Mouse (Mus musculus) forebrain, embryonic 13.5 days (tissue): ENCODE data around the gene Ak3. TPM values are rescaled to one million over a fixed set of nuclear protein-coding genes. Genes with fewer than 3 reads are reported as not detected.

Experiments used
- ATAC-seq: fragments of 200-750 bp; cut with Nextera tagmentation; 2 replicates; pipeline ENCODE4 v1.8.0; 2017
- H3K27ac ChIP-seq: fragments of 300-500 bp; sonication (generic); 2 replicates; pipeline ENCODE4 v1.5.1; 2015; ENCODE audit warnings: inconsistent platforms, mild to moderate bottlenecking, moderate library complexity
- H3K27me3 ChIP-seq: fragments of 300-500 bp; sonication (generic); 2 replicates; pipeline ENCODE4 v1.6.1; 2015; ENCODE audit warnings: mild to moderate bottlenecking, inconsistent platforms
- H3K36me3 ChIP-seq: fragments of 300-500 bp; sonication (generic); 2 replicates; pipeline ENCODE4 v1.6.1; 2015; ENCODE audit warnings: mild to moderate bottlenecking, inconsistent platforms; ENCODE audit not compliant: poor library complexity, severe bottlenecking
- H3K4me1 ChIP-seq: fragments of 300-500 bp; sonication (generic); 2 replicates; pipeline ENCODE4 v1.6.1; 2015; ENCODE audit warnings: inconsistent platforms
- H3K4me2 ChIP-seq: fragments of 300-500 bp; sonication (generic); 2 replicates; pipeline ENCODE4 v1.6.1; 2015; ENCODE audit warnings: inconsistent platforms, mild to moderate bottlenecking, moderate library complexity
- H3K4me3 ChIP-seq: fragments of 300-500 bp; sonication (generic); 2 replicates; pipeline ENCODE4 v1.5.1; 2015; ENCODE audit warnings: mild to moderate bottlenecking, inconsistent platforms
- H3K9ac ChIP-seq: fragments of 300-500 bp; sonication (generic); 2 replicates; pipeline ENCODE4 v1.6.1; 2015; ENCODE audit warnings: mild to moderate bottlenecking, inconsistent platforms
- H3K9me3 ChIP-seq: fragments of 300-500 bp; sonication (generic); replicated peaks from 2 replicates; pipeline ENCODE4 v1.6.1; 2016; ENCODE audit warnings: inconsistent platforms
- WGBS: fragments of 180-500 bp; shearing (Covaris S2); methylation state at CpG from one replicate; pipeline ENCODE4 v1.1.7; 2015; 5-methylcytosine and 5-hydroxymethylcytosine counted together
- polyA plus RNA-seq: library from polyadenylated mRNA; unstranded; fragments of >200 nt; fragmentation: Nextera tagmentation; extraction: Ambion mirVana; gene quantifications from 2 replicates; pipeline ENCODE4 v1.2.1, GENCODE M21; 2015

The Ak3 gene
- polyA plus RNA-seq = 57.7 and 59.5 TPM in 2 replicates

GRCm38 (mm10) chr19:29047334-29048170 lies at the start of gene Ak3:
Gene Ak3, minus strand, starts transcription at chr19:29047961.
- peak; percentile 92 for ATAC-seq
- peak within 1 kb of the TSS; percentile 84 for H3K9ac ChIP-seq

GRCm38 (mm10) chr19:29092194-29092593 lies 44.4 kb upstream of the Ak3 start:
- H3K9me3 ChIP-seq = no peaks in the 10 kb centered on the region
- no peak overlapping the region for H3K4me2 ChIP-seq
- no peaks in the 10 kb centered on the region for H3K4me1 ChIP-seq
- H3K4me3 ChIP-seq = no peak overlapping the region
- H3K9ac ChIP-seq = no peak overlapping the region
- no peaks in the 10 kb centered on the region for H3K27me3 ChIP-seq
- H3K27ac ChIP-seq = no peak overlapping the region
- H3K36me3 ChIP-seq = no peaks in the 10 kb centered on the region
- ATAC-seq = no peak

More at GRCm38 (mm10) chr19:29047334-29048170, at the start of gene Ak3:
- Histone ChIP-seq H3K36me3 (no peaks in the 10 kb centered on the region), H3K9me3 (no peaks in the 10 kb centered on the region), H3K4me1 (peaks cover 25% of the 10 kb centered on the region), H3K4me2 (peak within 1 kb of the TSS; percentile 74), H3K27me3 (peaks cover 8% of the 10 kb centered on the region; the same call in 1 of the 2 replicates), H3K4me3 (peak within 1 kb of the TSS; percentile 62), H3K27ac (peak within 1 kb of the TSS; percentile 52)
- under 1% methylated on average over 65 of the region's 68 CpGs for WGBS

GRCm38 (mm10) chr19:29088628-29089027 lies 40.9 kb upstream of the Ak3 start:
- 80% methylated on average over 6 of the region's 6 CpGs for WGBS
- H3K27ac ChIP-seq = no peak overlapping the region
- H3K4me1 ChIP-seq = no peaks in the 10 kb centered on the region
- H3K9me3 ChIP-seq = 0 out of 2 replicates have a peak, but pooled peaks cover 3% of the 10 kb centered on the region
- no peak overlapping the region for H3K9ac ChIP-seq
- no peaks in the 10 kb centered on the region for H3K27me3 ChIP-seq
- H3K4me3 ChIP-seq = no peak overlapping the region
- H3K36me3 ChIP-seq = no peaks in the 10 kb centered on the region
- no peak overlapping the region for H3K4me2 ChIP-seq
- ATAC-seq = no peak

GRCm38 (mm10) chr19:29074802-29075201 lies 27.0 kb upstream of the Ak3 start:
- Histone ChIP-seq H3K4me3 (no peak overlapping the region), H3K9me3 (no peaks in the 10 kb centered on the region), H3K4me1 (peaks cover 11% of the 10 kb centered on the region), H3K27me3 (no peaks in the 10 kb centered on the region), H3K9ac (no peak overlapping the region), H3K27ac (no peak overlapping the region; the same call in 1 of the 2 replicates), H3K36me3 (no peaks in the 10 kb centered on the region), H3K4me2 (no peak overlapping the region)
- 46% methylated on average over 6 of the region's 6 CpGs for WGBS
- ATAC-seq = peak; percentile 53

GRCm38 (mm10) chr19:29069195-29069594 lies 21.4 kb upstream of the Ak3 start:
- no peaks in the 10 kb centered on the region for H3K27me3 ChIP-seq
- 81% methylated on average over 5 of the region's 5 CpGs for WGBS

GRCm38 (mm10) chr19:29066981-29067471 lies 19.3 kb upstream of the Ak3 start:
- no peak overlapping the region for H3K4me3 ChIP-seq
- no peak for ATAC-seq
- WGBS = 16% methylated on average over 11 of the region's 11 CpGs

More at GRCm38 (mm10) chr19:29069195-29069594, 21.4 kb upstream of the Ak3 start:
- Histone ChIP-seq H3K27ac (no peak overlapping the region), H3K4me2 (no peak overlapping the region), H3K4me3 (no peak overlapping the region), H3K36me3 (no peaks in the 10 kb centered on the region), H3K9me3 (no peaks in the 10 kb centered on the region), H3K9ac (no peak overlapping the region), H3K4me1 (peaks cover 6% of the 10 kb centered on the region; the same call in 1 of the 2 replicates)
- ATAC-seq = no peak

GRCm38 (mm10) chr19:29064451-29065102 lies 16.8 kb upstream of the Ak3 start:
- 0 out of 2 replicates have a peak, but pooled peaks cover 4% of the 10 kb centered on the region for H3K4me1 ChIP-seq
- no peaks in the 10 kb centered on the region for H3K9me3 ChIP-seq
- H3K27ac ChIP-seq = no peak overlapping the region
- peak overlapping the region; percentile 47; the same call in 1 of the 2 replicates for H3K4me2 ChIP-seq
- peak; percentile 25 for ATAC-seq
- H3K36me3 ChIP-seq = no peaks in the 10 kb centered on the region
- no peak overlapping the region for H3K4me3 ChIP-seq
- 59% methylated on average over 9 of the region's 9 CpGs for WGBS
- no peak overlapping the region for H3K9ac ChIP-seq
- no peaks in the 10 kb centered on the region for H3K27me3 ChIP-seq

More at GRCm38 (mm10) chr19:29066981-29067471, 19.3 kb upstream of the Ak3 start:
- no peak overlapping the region for H3K27ac ChIP-seq
- H3K9ac ChIP-seq = peak overlapping the region; percentile 38; the same call in 1 of the 2 replicates
- 0 out of 2 replicates have a peak, but pooled peaks cover 4% of the 10 kb centered on the region for H3K4me1 ChIP-seq
- H3K4me2 ChIP-seq = peak overlapping the region; percentile 27
- H3K9me3 ChIP-seq = no peaks in the 10 kb centered on the region
- H3K27me3 ChIP-seq = no peaks in the 10 kb centered on the region
- no peaks in the 10 kb centered on the region for H3K36me3 ChIP-seq

- Histone ChIP-seq H3K36me3 (no peaks in the 10 kb centered on the region), H3K9ac (no peak overlapping the region), H3K27ac (no peak overlapping the region), H3K4me3 (peak overlapping the region; percentile 13; the same call in 1 of the 2 replicates), H3K9me3 (no peaks in the 10 kb centered on the region), H3K4me2 (peak overlapping the region; percentile 47), H3K27me3 (no peaks in the 10 kb centered on the region), H3K4me1 (0 out of 2 replicates have a peak, but pooled peaks cover 4% of the 10 kb centered on the region)
- 15% methylated on average over 18 of the region's 18 CpGs for WGBS
- ATAC-seq = peak; percentile 85
These were observed 16.0 kb upstream of the Ak3 start for GRCm38 (mm10) chr19:29063577-29064363.

- Histone ChIP-seq H3K4me2 (no peak overlapping the region), H3K4me3 (no peak overlapping the region), H3K36me3 (no peaks in the 10 kb centered on the region), H3K9ac (no peak overlapping the region), H3K9me3 (no peaks in the 10 kb centered on the region), H3K4me1 (0 out of 2 replicates have a peak, but pooled peaks cover 4% of the 10 kb centered on the region), H3K27ac (no peak overlapping the region), H3K27me3 (no peaks in the 10 kb centered on the region)
- 75% methylated on average over 5 of the region's 5 CpGs for WGBS
- no peak for ATAC-seq
These were observed 15.2 kb upstream of the Ak3 start for GRCm38 (mm10) chr19:29063009-29063408.

GRCm38 (mm10) chr19:29060299-29060698 lies 12.5 kb upstream of the Ak3 start:
- ATAC-seq = no peak
- no peaks in the 10 kb centered on the region for H3K4me1 ChIP-seq
- H3K4me2 ChIP-seq = no peak overlapping the region
- no peaks in the 10 kb centered on the region for H3K36me3 ChIP-seq
- H3K9ac ChIP-seq = no peak overlapping the region
- H3K27ac ChIP-seq = no peak overlapping the region
- no peak overlapping the region for H3K4me3 ChIP-seq
- WGBS = 13% methylated on average over 6 of the region's 6 CpGs
- no peaks in the 10 kb centered on the region for H3K27me3 ChIP-seq
- no peaks in the 10 kb centered on the region for H3K9me3 ChIP-seq

- Histone ChIP-seq H3K36me3 (no peaks in the 10 kb centered on the region), H3K4me1 (no peaks in the 10 kb centered on the region), H3K4me2 (no peak overlapping the region), H3K9me3 (no peaks in the 10 kb centered on the region), H3K27me3 (no peaks in the 10 kb centered on the region), H3K4me3 (no peak overlapping the region), H3K9ac (no peak overlapping the region), H3K27ac (no peak overlapping the region)
- 82% methylated on average over 2 of the region's 2 CpGs for WGBS
- ATAC-seq = no peak
These were observed 11.9 kb upstream of the Ak3 start for GRCm38 (mm10) chr19:29059688-29060087.
